Mouse (Mus musculus): ENCODE data around the gene Nlrp6. TPM values are rescaled to one million over a fixed set of nuclear protein-coding genes. Genes with fewer than 3 reads are reported as not detected.

The Nlrp6 gene
- polyA plus RNA-seq, 1 experiment, result not detected

DNA sequence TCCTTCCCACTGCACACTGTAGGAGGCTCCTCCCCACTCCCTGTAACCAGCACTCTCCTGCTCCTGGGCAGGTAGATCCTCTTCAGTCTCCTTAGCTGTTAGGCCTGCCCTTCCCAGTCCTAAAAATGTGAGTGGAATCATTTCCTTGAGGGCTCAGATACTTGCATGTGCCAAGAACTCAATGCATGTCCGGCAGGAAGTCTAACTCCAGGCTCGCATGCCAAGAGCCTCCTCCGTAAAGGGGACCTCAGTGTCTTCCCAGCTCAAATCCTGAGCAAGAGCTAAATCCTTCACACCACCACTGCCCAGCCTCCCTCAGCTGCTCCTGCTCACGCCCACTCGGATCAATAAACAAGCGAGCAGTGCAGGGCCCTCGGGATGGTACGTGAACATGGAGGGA lies 30.3 kb downstream of the Nlrp6 start:
- Histone ChIP-seq H3K27ac (replicated peaks; ENCODE audit: low read depth, low read length) (peak overlapping the region; percentile 93), H3K4me1 (ENCODE audit: control insufficient read depth, insufficient read depth, insufficient read length, low read length) (peaks cover 36% of the 10 kb centered on the region), H3K4me3 (ENCODE audit: insufficient read depth, low read depth, low read length) (peak overlapping the region; percentile 35)

DNA sequence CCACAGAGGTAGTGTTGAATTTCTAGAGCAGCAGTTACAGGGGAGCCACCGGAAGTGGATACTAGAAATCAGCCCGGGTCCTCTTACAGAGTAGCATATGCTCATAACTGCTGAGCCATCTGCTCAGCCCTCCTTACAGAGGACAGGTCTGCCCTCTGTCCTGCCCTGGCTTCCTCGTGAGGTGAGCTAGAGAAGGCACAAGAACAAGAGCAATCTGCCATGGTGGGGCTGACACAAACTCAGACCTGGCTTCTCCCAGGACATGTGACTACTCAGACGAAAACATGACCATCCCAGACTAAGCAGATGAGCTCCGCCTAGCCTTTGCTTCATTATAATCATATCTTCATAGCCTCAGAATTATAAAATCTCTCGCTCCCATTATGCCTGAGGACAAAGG lies 31.1 kb downstream of the Nlrp6 start:
- Histone ChIP-seq H3K4me3 (ENCODE audit: insufficient read depth, low read depth, low read length) (no peak overlapping the region), H3K4me1 (ENCODE audit: control insufficient read depth, insufficient read depth, insufficient read length, low read length) (peaks cover 35% of the 10 kb centered on the region), H3K27ac (replicated peaks; ENCODE audit: low read depth, low read length) (peak overlapping the region; percentile 97)

DNA sequence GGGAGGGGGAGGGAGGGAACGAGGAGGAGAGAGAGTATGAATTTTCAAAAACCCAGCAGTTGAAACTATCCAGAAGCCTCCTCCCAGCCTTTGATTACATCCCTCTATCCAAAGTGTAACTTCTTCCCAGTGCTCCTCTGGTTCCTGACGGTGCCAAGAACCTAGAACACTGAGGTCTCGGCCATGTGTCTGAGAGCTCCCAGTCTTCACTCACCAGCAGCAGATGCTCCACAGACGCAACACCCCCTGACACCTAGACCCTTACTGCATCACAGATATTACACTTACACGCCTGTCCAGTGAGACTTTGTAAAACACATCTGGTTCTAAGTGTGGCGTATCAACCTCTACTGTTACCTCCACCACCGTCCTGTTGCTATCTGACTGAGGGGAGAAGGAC lies 31.7 kb downstream of the Nlrp6 start:
- Histone ChIP-seq H3K4me3 (ENCODE audit: insufficient read depth, low read depth, low read length) (0 out of 2 replicates have a peak overlapping the region, but pooled peaks have one; percentile 0), H3K4me1 (ENCODE audit: control insufficient read depth, insufficient read depth, insufficient read length, low read length) (peaks cover 28% of the 10 kb centered on the region), H3K27ac (replicated peaks; ENCODE audit: low read depth, low read length) (peak overlapping the region; percentile 97)

DNA sequence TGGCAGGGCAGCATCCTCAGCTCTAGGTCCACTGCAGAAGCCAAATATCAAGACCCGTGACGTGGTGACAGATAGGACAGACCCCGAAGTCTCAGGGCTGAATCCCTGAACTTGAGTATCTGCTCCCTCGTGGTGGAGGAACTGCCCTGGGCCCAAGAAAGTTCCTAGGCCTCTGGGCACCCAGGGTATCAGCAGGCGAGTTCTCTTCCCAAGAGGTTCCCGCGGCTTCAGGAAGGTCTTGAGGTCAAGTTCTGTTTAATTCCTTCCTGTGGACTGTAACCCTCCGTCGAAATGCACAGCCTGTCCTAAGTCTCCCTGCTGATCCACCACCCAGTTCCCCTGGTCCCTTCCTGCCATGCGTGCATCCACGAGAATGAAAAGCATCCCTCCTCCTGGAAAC lies 32.4 kb downstream of the Nlrp6 start:
- Histone ChIP-seq H3K4me1 (ENCODE audit: control insufficient read depth, insufficient read depth, insufficient read length, low read length) (peaks cover 27% of the 10 kb centered on the region), H3K27ac (replicated peaks; ENCODE audit: low read depth, low read length) (peak overlapping the region; percentile 97), H3K4me3 (ENCODE audit: insufficient read depth, low read depth, low read length) (peak overlapping the region; percentile 83)

DNA sequence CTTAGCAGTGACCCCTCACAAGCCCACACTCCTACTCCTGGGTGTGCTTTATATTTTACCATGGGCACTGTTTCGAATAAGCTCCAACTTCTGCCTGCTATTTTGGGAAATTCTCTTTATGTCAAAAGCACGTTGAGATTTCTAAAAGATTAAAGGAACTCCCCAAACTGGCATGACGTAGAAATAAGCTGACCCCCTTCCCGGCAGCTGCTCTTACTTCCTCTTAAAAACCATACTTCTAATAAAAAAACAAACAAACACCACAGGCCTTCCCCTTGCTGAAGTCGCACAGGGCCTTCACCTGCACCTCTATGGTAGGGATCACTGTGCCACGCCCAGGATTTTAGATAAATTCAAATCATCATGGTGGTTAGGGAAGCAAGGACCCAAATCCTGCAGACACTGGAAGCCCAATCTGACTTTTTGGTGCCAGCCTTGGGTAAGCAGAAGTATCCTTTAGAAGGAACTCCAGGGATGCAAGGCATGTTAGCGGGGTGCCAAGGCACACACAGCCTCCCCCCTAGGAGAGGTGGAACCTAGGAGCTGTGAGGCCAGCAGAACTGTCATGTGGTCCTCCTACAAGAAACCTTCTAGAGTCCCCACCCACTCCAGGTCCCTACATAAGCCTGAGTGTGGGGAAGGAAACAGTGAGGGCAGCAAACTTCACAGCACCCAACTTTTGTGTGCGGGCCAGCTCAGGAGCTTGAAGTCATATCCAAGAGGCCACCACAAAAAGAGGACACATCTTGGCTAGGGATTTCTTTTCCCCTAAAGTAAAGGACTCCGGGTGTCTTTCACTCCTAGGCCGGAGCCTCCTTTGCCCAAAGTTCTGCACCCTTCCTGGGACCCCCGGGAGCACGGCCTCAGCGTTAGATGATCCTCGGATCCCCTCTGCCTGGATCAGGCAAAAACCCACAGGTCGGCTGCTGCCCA lies 33.4 kb downstream of the Nlrp6 start:
- Histone ChIP-seq H3K4me1 (ENCODE audit: control insufficient read depth, insufficient read depth, insufficient read length, low read length) (peaks cover 27% of the 10 kb centered on the region), H3K4me3 (ENCODE audit: insufficient read depth, low read depth, low read length) (peak overlapping the region; percentile 83), H3K27ac (replicated peaks; ENCODE audit: low read depth, low read length) (peak overlapping the region; percentile 97)

DNA sequence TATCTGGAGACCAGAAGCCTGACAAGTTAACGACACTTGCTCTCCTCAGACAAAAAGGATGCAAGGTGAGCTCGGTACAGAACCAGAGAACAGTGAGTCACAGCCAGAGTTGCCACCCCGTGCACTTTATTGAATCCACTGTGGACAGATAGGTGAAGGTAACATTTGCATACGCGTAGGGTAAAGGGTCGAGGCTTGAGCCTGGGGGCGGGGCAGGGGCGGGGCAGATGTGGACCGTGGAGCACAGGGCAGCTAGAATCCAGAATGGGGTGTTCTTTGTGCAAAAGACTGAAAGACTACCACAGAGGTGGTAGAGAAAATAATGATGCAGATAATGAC lies 34.0 kb downstream of the Nlrp6 start:
- Histone ChIP-seq H3K4me1 (ENCODE audit: control insufficient read depth, insufficient read depth, insufficient read length, low read length) (peaks cover 27% of the 10 kb centered on the region), H3K27ac (replicated peaks; ENCODE audit: low read depth, low read length) (peak overlapping the region; percentile 97), H3K4me3 (ENCODE audit: insufficient read depth, low read depth, low read length) (peak overlapping the region; percentile 83)

DNA sequence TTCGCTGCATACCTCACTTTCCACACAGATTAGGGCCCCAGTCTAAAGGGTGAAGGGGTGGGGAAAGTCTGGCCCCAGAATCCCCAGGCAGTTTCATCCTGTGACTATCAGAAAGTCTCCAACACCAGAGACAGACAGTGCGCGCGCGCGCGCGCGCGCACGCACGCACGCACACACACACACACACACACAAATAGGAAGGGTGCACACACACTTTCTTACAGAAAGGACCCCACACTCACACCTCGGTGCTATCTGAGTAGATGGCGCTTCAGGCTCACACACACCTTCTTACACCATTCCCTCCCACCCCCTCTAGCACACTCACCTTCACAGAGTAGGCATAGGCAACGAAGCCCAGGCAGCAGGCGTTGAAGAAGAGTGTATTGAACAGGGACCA lies 34.6 kb downstream of the Nlrp6 start:
- Histone ChIP-seq H3K4me1 (ENCODE audit: control insufficient read depth, insufficient read depth, insufficient read length, low read length) (peaks cover 22% of the 10 kb centered on the region), H3K4me3 (ENCODE audit: insufficient read depth, low read depth, low read length) (peak overlapping the region; percentile 83)

DNA sequence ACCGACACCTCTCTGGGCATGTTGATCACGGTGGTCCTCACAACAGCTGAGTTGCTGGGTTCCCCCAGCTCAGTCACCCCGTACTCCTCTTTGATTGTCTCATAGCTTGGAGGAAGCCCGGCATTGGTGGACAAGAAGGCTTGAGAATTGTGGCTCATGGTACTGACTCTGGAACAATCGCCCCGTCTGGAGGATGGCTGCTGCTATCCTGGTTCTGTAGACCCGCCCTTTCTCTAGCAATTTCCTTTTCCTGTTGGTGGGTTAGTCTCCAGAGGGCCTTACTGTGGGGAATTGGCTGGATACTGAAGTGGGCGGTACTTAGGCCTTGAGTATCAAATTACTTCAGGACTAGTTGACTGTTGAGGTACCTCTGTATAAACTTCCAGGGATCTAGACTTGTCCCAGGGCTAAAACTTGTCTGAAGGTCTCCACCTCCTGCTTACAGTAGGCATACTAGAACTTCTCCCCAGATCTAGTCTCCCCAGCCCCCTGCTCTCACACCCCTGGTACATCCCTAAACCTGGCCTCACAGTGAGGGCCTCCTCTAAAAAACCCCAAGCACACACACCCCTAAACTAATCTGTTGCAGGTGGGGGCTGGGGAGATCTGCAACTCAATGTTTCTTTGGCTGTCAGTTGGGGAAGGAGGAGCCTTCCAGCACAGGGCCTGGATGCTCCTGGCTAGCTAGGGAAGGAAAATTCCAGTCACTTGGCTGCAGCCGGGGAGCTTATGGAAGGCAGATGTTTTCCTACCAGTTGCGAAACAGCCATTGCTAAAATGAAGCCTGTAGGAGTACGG lies 35.3 kb downstream of the Nlrp6 start, which contains the start of the genes Gm45717 and Ifitm2:
Gene Gm45717, minus strand, starts transcription at position 180 of the 798 bp plus-strand sequence.
Gene Ifitm2, minus strand, starts transcription at position 230 of the 798 bp plus-strand sequence.
- H3K4me1 ChIP-seq (ENCODE audit: control insufficient read depth, insufficient read depth, insufficient read length, low read length), result peaks cover 16% of the 10 kb centered on the region; the same call in 1 of the 2 replicates
- H3K4me3 ChIP-seq (ENCODE audit: insufficient read depth, low read depth, low read length), result peak within 1 kb of the TSS; percentile 83
- H3K27ac ChIP-seq (replicated peaks; ENCODE audit: low read depth, low read length), result peak within 1 kb of the TSS; percentile 97

More for the DNA sequence above, 34.6 kb downstream of the Nlrp6 start:
- H3K27ac ChIP-seq (replicated peaks; ENCODE audit: low read depth, low read length), result peak overlapping the region; percentile 97

DNA sequence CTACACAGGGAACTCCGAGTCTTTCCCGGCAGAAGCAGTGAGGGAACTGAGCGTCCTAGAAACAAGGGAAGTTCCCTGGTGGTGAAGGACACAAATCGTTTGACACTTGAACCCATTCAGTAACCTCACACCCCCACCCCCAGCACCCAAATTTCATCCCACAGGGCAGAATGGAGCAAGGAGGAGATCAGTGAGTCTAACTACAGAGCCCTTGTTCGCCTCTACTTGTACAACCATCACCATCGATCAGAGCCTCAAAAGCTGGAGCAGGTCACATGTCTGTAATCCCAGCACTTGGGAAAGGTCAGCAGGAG lies 35.8 kb downstream of the Nlrp6 start:
- Histone ChIP-seq H3K4me1 (ENCODE audit: control insufficient read depth, insufficient read depth, insufficient read length, low read length) (peaks cover 14% of the 10 kb centered on the region; the same call in 1 of the 2 replicates), H3K4me3 (ENCODE audit: insufficient read depth, low read depth, low read length) (peak overlapping the region; percentile 14; the same call in 1 of the 2 replicates)

DNA sequence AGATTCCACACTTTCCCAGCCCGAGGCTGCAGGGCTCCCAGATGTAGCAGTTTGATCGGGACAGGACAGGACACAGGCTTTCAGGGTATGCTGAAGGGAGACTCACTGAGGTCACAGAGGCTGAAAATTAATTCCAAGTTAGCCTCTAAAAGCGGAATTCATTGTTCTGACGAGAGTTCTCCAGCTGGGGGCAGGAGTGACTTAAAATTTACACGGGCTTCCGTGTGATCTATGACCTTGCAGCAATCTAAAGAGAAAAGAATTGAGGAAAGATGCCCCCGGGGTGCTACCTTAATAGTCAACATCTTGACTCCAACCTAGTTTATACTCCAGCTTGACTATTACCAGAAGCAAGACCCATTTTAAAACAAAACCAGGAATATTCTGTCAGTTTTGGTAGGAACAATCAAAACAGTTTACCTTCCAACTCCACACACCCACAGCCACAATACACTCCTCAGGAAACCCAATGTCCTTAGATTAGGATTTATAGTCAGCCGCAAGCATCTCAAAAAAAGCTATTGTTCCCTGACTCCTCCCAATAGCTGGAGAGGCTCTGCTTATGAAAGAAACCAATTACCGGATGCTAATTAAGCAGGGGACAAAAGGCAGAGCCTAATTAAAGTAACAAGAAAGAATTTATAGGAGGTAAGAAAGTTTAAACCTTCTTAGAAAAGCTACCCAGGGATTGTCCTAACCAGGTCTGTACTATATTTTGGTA lies 38.6 kb downstream of the Nlrp6 start:
- Histone ChIP-seq H3K4me3 (ENCODE audit: insufficient read depth, low read depth, low read length) (no peak overlapping the region), H3K27ac (replicated peaks; ENCODE audit: low read depth, low read length) (peak overlapping the region; percentile 60), H3K4me1 (ENCODE audit: control insufficient read depth, insufficient read depth, insufficient read length, low read length) (peaks cover 6% of the 10 kb centered on the region; the same call in 1 of the 2 replicates)

More for the DNA sequence above, 35.8 kb downstream of the Nlrp6 start:
- H3K27ac ChIP-seq (replicated peaks; ENCODE audit: low read depth, low read length), result peak overlapping the region; percentile 89

DNA sequence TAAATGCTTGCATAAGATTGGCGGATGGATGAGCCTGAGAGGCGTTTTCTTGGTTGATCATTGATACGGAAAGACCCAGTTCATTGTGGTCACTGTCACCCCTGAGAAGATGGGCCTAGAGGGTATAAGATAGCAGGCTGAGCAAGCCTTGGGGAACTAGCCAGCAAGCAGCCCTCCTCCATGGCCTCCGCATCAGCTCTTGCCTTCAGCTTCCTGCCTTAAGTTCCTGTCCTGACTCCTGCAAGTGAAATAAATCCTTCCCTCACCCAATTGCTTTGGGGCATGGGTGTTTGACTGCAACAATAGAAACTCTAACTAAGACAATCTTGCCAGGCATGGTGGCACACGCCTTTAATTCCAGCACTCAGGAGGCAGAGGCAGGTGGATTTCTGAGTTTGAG lies 39.3 kb downstream of the Nlrp6 start:
- Histone ChIP-seq H3K4me1 (ENCODE audit: control insufficient read depth, insufficient read depth, insufficient read length, low read length) (peaks cover 6% of the 10 kb centered on the region; the same call in 1 of the 2 replicates), H3K27ac (replicated peaks; ENCODE audit: low read depth, low read length) (peak overlapping the region; percentile 30)

DNA sequence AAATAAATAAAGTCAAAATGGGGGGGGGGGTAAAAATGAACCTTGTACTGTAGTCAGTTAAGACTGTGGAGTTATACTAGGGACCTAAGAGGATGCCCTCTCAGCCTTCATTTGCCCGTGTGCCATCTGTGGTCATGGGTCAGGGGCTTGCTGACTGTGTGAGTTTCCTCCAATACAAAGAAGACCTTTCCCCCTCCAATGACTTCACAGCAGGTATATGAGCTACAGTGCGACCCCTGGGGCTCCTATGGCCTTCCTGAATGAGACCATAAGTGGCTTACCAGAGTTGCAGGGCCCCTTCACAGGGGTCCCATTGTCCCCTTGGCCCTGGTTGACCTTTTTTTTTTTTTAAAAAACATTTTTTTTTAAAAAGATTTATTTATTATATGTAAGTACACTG lies 40.7 kb downstream of the Nlrp6 start:
- H3K4me3 ChIP-seq (ENCODE audit: insufficient read depth, low read depth, low read length), result no peak overlapping the region
- peaks cover 3% of the 10 kb centered on the region; the same call in 1 of the 2 replicates for H3K4me1 ChIP-seq (ENCODE audit: control insufficient read depth, insufficient read depth, insufficient read length, low read length)
- H3K27ac ChIP-seq (replicated peaks; ENCODE audit: low read depth, low read length), result no peak overlapping the region

More for the DNA sequence above, 39.3 kb downstream of the Nlrp6 start:
- H3K4me3 ChIP-seq (ENCODE audit: insufficient read depth, low read depth, low read length), result no peak overlapping the region

DNA sequence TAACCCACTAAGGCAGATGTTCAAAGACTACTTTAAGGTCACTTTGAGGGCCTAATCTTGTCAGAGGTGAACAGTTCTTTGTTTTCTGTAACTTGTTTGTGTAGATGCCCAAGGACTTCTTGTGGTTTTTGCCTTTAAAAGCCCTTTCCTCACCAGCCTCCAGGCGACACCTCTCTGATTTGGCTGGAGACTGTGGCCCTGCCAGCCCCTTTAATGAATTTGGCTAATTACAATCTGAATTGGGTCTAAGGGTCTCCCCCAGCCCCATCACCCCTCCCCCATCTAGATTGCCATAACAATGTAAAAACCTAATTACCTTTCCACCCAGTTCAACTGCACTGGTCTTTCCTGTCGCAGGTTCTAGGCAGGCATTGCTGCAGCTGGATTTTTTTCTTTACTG lies 42.0 kb downstream of the Nlrp6 start:
- Histone ChIP-seq H3K4me3 (ENCODE audit: insufficient read depth, low read depth, low read length) (no peak overlapping the region), H3K27ac (replicated peaks; ENCODE audit: low read depth, low read length) (no peak overlapping the region), H3K4me1 (ENCODE audit: control insufficient read depth, insufficient read depth, insufficient read length, low read length) (no peaks in the 10 kb centered on the region)

DNA sequence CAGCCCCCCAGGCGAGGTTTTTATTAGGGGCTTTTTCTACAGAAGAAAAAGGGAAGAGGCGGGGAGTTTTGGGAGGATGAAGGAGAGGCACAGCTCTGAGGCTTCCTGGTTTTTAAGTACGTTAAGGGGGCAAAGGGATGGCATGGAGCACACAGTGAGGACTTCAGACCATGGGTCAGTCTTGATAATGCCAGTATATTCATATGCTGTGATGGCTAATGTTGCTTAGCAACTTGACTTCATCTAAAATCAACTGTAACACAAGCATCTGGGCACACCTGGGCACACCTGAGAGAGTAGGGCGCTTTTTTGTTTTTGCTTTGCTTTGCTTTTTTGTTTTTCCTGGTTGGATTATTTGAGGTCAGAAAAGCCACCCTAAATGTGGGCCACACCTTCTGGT lies 46.2 kb downstream of the Nlrp6 start, which contains the start of gene Ifitm1:
Gene Ifitm1, plus strand, starts transcription at position 301 of the 400 bp plus-strand sequence.
- no peak within 1 kb of the TSS for H3K4me3 ChIP-seq (ENCODE audit: insufficient read depth, low read depth, low read length)
- no peak within 1 kb of the TSS for H3K27ac ChIP-seq (replicated peaks; ENCODE audit: low read depth, low read length)

More for the DNA sequence above, 46.2 kb downstream of the Nlrp6 start, which contains the start of gene Ifitm1:
- peaks cover 8% of the 10 kb centered on the region for H3K4me1 ChIP-seq (ENCODE audit: control insufficient read depth, insufficient read depth, insufficient read length, low read length)

Data from brown adipose tissue, adult 24 weeks (tissue).